Mouse (Mus musculus): ENCODE measurements around the gene Utrn.

Gene Utrn

DNA sequence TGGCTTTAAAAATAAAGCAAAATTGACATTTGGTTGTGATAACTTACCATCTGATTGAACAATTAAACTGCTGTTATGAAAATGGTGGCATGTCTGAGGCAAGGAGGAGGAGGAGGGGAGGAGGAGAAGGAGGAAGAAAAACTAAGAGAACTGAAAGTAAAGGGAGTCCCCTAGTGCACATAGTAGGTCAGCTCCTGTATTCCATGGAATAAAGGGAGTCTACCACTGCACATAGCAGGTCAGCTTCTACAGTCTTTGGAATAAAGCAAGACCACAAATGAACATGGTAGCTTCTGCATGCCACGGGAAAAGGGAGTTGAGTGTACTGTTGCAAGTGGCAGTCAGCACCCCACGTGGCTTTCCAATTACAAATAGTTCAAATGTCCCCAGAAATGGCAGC is 323.7 kb downstream of the Utrn start:
- DNase-seq (ENCODE audit: low read depth, low spot score) = no peak

DNA sequence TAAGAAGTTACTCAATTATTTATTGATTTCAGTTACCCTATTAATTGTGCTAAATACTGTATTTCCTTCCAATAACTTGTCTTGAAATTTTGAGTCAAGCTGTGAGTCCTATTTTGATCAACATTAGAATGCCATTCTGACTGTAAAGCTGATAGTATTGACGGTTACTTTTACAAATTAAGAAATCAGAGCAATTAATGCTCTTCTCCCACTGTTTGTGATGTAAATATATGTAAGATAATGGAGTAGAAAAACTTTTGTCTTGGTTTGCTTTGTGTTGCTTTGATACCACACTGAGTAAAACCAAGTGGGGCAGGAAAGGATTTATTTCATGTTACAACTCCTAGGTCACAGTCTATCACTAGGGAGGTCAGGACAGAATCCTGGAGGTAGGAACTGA is 327.4 kb downstream of the Utrn start:
- DNase-seq (ENCODE audit: low read depth, low spot score) = no peak

DNA sequence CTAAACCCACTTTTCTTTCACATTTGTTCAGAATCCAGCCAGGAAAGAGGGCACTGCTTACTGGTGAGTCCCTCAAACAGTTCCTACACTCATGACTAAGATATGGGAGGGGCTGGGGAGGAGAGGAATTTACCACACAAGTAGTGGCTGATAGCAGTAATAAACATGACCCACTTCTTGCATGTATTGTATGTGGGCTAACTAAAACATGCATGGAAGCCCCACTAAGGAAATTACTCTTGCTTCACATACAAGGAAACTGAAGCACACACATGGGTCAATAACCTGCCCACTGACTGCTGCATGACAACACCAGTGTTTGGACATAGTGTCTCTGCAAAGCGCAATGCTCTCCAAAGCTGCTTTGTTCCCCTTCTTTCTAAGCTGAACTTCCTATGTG is 333.9 kb downstream of the Utrn start:
- DNase-seq (ENCODE audit: low read depth, low spot score) = no peak

DNA sequence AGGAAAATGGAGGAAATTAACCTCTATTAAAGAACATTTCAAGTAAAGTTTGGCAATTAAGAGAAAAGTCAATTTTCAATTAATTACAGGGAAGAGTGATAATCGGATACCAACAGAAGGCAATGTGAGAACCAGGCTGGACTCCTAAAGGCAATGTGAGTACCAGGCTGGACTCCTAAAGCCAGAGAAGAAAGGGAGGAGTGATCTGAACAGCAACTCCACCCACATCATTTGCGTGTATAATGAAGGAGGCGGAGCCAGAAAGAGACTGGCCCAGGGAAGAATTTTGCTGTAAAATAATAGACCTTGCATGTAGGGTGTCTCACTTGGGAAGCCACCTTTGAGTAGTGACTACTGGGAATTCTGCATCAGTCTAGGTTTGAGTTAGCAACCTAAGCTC is 334.4 kb downstream of the Utrn start:
- no peak for DNase-seq (ENCODE audit: low read depth, low spot score)

DNA sequence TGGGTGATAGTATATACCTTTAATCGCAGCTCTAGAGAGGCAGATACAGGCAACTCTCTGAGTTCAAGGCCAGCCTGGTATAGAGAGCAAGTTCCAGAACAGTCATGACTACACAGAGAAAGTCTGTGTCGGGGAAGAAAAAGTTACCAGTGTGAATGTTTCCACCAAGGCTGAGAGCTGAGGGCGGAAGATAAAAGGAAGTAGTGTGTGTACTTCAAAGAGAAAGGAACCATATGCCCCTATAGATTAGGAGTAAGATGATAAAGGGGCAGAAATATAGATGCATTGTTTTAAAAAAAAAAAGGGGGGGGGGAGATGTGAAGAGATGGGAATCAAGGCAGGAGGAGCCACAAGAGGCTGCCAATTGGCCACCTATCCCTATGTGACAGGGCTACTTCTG is 334.9 kb downstream of the Utrn start:
- no peak for DNase-seq (ENCODE audit: low read depth, low spot score)

DNA sequence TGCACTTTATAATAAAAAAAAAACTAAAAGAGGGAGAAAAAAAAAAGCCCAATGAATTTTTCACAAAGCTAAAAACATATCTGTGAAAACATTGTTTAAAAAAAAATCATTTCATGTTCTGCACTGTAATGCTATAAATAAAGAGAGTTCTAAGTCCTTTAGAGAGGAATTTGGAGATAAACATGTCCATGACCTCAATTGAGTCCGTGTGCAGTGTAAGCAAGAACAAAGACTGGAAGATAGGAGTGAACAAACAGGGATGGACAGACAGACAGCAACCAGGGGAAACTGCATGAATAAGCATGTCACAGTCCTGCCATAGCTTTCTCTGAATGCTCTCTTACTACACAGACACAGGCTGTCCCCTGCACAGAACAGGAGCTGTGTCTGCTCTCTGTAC is 347.1 kb downstream of the Utrn start:
- no peak for DNase-seq (ENCODE audit: low read depth, low spot score)

DNA sequence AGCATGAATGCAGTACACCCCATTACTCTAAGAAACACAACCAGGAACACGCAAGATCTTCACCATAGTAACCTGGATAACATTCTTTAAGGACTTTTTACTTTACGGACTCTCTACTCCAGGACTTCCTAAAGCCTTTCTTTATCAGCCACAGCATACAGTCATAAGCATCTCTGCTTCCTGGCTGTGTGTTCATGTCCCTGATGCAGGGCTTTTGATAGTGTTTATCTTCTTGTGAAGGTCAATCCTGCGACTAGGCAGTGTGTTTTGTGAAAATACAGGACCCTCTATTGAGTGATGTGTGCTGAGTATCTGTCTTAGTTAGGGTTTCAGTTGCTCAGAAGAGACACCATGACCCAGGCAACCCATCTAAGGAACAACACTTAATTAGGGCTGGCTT is 351.0 kb downstream of the Utrn start:
- DNase-seq (ENCODE audit: low read depth, low spot score) = no peak

DNA sequence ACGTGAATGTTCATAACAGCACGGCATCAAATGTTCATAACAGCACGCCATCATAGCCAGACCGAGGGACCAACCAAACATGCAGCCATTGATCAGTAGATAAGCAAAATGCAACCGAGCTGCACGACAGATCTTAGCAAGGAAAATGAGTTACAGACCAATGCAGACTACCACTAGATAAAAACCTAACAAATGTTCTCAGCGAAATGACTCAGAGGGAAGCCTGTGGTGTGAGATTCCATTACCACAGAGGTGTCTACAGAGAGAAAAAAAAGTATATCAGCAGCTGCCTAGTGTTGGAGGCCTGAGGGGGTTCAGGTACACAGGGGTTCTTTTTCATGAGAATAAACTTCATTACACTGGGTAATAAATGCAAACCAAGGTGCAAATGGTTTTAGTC is 363.6 kb downstream of the Utrn start:
- DNase-seq (ENCODE audit: low read depth, low spot score) = no peak

DNA sequence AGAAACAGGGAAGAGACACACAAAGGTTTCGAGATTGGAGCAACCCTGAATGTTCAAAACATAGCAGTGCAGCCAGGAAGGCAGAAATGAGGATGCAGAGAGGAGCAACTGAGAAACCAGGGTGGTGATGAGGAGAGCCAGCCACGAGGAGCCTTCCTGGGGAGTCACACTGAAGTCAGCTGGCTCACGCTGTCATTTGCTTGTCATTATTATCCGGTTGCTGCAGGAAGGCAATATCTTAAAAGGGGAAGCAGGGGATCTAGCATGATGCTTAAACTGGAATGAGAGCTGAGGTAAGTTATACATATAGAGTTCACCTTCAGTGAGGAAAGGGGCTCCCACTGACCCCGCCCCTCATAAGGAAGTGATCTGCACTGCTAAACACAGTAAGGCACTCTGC is 368.7 kb downstream of the Utrn start:
- no peak for DNase-seq (ENCODE audit: low read depth, low spot score)

DNA sequence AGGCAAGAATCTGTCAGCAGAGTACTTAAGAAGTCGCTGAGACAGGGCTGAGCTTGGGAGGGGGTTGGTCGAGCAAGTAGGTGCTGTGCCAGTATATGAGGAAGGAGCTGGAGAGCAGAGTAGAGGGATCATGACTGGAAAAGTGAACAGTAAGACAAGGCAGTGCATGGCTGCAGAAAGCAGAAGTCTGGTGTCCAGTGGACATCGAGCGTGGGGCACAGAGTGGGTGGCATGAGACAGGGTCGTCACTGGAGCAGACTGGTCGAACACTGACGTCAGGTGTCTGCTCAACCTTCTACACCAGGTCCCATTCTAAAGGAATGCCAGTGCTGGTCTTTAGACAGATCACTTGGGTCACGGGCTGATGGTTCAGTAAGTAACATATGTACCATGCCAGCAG is 371.6 kb downstream of the Utrn start:
- DNase-seq (ENCODE audit: low read depth, low spot score) = no peak

DNA sequence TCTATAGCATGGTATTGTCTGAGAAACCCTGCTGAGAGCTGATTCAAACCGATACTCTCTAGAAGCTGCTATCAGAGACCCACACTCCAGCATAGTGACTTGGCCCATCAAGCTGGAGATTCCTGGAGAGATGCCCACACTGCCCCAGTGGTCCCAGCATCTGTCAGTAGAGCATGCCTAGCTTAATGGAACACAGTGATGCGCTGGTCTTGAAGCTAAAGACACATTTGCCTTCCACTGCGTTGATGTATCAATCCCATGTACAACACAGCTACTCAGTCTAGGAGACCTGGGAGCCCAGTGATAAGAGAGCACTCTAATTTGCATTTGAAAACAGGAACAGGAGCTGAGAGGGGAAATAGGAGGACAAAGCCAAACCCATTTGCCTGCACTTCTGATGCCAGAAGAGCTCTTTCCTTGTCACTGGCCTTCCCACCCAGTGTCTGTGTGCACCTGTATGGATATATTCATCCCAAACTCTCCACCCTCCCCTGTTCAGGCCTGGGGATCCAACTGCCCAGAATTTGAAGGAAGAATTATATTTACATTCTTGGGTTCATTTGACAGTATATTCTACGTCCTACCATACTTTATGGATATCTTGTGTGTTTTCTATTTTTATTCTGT is 379.5 kb downstream of the Utrn start:
- DNase-seq (ENCODE audit: low read depth, low spot score) = no peak

DNA sequence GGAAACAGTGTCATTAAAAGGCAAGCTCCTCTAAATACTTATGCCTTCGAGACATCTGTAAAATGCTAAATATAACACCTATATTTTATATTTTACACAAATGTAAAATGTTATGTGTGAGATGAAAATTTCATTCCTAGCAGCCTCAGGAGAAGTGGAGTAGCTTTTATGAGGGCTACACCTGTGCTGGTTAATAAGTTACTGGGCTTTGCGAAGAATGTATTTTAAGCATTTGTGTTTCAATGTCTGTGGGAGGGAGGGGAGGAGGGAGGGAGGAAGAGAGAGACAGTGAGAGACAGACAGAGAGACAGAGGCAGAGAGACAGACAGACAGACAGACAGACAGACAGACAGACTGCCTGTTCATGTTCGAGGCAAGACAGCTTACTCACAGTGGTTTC is 380.6 kb downstream of the Utrn start:
- DNase-seq (ENCODE audit: low read depth, low spot score) = no peak

DNA sequence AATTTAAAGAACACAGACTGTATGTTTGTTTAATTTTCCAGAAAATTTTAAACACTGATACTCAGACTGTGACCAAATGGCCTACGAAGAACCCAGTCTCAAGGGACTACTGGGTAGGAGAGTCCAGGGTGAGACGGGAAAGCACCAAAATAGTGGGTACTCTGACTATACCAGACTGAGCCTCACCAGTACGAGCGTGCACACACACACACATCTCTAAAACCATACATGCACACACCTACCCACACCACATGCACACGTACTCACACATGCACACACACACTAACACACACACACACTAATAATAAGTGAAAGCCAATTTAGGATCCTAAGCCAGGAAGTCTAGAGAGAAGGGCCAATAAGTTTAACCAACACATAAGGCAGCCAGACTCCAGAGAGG is 381.0 kb downstream of the Utrn start:
- DNase-seq (ENCODE audit: low read depth, low spot score) = no peak

DNA sequence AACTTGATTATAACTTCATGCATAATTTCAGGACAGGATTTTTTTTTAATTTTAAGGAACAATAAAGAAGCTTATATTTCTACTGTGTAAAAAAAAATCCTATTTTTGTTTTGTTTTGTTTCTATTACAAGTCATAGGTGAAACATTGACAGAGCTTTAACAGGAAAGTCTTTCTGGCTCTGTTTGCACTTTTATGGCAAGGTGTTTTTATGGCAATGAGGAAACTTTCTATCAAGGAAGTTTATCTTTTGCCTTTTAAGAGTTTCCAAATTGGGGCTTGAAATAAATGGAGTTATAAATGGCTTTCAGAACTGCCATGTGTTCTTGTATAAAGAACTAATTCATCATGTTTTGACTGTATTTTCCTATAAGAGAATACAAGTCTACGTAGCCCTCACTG is 385.7 kb downstream of the Utrn start:
- no peak for DNase-seq (ENCODE audit: low read depth, low spot score)

DNA sequence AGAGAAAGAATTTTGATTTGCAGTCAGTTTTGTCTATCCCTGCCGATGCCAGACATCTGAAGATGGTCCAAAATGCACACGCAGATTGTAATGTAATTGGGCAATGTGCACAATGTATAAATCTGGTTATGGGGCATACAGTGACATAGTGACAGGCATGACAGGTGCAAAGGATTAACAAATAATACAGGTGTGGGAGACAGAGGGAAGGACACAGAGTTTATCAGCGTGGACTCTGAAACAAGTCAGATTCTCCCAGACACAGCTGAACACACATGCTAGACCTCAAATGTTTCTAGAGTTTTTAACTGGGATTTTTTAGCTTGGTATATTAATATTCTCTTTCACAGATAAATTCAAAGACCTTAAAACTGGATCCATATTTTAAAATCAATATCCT is 386.2 kb downstream of the Utrn start:
- DNase-seq (ENCODE audit: low read depth, low spot score) = no peak

DNA sequence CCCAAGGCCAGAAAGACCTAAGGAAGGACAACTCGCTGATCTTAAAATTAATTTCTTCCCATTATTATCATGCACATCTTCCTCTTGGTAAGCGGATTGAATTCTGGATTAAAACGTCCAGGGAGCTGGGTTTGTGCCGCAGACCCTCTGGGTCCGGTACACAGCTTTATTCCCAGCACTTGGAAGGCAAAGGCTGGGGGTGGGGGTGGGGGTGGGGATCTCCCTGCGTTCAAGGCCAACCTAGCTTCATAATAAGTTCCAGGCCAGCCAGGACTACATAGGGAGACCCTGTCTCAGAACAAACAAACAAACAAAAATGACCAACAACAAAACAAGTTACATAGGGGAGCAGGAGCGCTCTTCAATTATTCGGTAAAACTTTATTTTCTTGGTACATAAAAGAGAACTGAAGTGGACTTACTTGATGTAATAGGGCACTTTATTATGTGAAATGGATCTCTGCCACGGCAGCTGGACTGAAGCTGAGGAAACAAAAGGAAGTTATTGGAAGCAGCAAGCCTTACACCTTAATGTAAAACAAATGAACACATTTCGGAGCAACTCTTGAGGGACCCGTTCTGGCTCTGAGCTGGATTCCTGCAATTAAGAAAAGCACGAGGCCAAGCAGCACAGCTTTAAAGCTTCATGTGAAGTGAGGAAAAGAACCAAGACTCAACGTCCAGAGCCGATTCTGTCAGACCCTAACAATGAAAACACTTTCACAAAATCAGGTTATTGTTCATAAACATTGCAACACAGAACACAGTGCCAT is 394.1 kb downstream of the Utrn start:
- DNase-seq (ENCODE audit: low read depth, low spot score) = peak; percentile 38

DNA sequence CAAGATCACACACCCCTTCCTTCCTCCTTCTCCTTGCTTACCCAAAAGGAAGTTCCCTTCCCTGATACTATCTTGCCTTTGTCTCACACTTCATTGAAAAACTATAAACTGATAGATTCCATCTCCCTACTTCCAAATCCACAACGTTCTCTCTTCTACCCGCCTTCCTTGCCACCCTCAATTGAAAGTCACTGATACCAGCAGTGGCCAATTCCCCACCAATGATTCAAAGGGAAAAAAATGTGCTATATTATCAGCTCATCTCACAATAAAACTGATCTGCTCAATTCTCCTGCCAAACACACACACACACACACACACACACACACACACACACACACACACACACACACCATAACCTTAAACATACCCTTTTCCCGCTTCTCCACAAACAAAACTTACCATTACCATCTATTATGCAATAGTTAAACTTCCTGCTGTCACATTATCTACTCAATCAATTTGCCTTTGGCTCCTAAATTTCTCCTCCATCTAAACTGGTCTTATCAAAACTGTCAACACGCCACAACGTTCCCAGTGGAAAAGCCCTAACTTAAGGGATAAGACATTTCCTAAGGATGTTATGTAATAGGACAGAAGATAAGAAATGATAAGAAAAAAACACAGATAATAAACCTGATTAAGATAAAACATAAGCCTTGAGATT is 399.6 kb downstream of the Utrn start:
- DNase-seq (ENCODE audit: low read depth, low spot score) = no peak

DNA sequence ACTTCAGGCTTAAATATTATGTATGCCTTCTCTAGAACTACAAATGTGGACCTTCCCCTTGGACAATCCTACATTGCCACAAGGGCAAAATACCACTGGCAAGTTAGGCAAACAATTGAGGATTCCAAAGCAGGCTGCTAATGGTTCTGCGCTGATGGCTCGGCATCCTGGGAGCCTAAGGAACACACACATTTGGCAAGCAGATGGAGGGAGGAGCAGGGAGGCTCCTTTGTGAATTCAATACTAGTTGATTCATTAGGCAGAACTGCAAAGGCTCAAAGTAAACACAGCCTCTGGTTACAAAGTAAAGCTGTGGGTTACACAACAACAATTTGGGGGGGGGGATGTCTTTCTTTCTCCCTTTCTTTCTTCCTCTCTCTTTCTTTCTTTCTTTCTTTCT is 401.6 kb downstream of the Utrn start:
- DNase-seq (ENCODE audit: low read depth, low spot score) = peak; percentile 14

DNA sequence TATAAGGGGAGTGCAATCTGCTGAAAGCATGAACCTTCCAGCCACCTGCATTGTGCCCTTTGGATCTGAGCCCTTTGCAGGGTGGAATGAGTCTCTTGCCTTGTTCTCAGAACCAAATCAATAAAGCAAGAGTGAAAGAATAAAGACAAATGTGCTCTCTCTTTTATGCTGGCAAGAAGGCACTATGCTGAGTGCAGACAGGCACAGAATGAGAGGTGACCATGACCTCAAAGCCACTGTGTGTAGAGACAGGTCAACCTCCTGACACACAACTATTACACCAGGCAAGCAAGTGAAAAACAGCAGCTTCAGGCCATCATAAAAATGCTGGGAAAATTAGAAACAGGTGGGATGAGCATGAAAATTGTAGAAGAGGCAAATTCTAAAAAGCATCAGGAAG is 408.2 kb downstream of the Utrn start:
- no peak for DNase-seq (ENCODE audit: low read depth, low spot score)

DNA sequence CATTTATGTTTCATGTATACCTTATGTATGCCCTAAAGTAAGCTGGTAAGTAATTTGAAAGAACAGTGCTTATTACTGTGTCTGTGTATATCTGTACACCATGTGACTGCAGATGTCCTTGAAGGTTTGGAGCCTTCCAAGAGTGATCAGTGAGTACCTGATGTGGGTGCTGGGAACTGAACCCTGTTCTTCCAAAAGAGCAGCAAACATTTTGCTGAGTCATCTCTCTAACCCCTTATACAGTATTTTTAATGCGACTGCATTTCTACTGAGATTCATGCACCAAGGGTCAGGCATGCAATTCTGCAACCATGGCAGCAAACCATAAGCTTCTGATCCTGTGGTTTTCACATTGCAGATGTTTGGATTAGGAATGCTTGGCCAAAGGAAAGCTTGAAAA is 412.3 kb downstream of the Utrn start:
- DNase-seq (ENCODE audit: low read depth, low spot score) = no peak

DNA sequence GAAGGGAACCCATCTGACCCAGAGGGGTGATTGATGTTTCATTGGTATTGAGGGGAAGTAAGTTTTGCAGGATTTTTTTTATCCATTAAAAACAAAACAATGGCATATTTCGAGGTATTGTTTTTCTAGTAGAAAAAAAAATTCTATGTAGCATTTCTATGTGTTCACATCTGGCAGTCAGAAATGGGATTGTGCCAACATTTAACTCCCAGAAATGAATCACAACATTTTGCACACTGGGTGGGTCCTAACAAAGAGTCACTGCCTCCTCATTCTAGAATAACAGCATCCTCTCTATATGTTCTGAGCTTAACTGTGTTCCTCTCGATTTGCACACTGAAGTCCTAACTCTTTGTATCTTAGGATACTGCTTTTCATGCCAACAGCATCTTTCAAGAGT is 416.5 kb downstream of the Utrn start:
- no peak for DNase-seq (ENCODE audit: low read depth, low spot score)

DNA sequence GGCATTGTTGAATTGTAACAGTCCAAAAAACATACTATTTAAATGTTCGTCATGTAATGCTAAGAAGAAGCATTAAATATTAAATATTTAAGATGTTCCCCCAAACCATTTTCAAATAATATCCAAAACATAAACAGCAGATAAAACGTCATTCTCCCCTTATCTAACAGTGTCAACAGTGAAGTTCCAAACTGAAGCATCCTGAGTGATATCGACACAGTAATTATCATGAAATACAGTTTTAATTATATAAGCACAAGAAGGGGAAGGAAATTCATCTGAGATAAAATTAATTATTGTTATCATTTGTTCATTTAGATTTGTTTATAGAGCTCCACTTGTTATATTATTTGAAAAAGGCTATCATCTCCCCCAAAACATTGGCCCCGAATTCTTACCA is 425.0 kb downstream of the Utrn start:
- no peak for DNase-seq (ENCODE audit: low read depth, low spot score)

DNA sequence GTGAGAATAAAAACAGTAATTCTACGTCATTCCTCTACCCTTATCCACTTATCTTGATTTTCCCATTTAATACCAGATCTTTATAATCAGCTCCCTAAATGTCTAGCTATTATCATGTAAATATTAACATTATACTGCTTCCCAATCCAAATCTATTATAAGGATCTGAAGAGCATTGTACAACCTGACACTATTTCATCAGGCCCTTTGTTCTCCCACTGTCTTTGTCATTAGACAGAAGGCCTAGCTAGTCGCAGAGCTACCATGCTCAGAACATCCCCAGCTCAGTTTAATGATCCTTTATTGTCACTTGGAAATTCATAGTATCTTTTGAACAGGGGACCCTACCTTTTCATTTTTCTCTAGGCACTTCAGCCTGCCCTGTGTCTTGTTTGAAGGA is 436.0 kb downstream of the Utrn start:
- DNase-seq (ENCODE audit: low read depth, low spot score) = no peak
